Mouse (Mus musculus): ENCODE data around the gene Krtcap3.

Gene Krtcap3

GRCm38 (mm10) chr5:31252795-31253545, 1.5 kb downstream of the Krtcap3 start:
- DNase-seq (ENCODE audit: low spot score in 2 of 2), result no peak

GRCm38 (mm10) chr5:31253806-31254205, 2.3 kb downstream of the Krtcap3 start:
- no peak for DNase-seq (ENCODE audit: low spot score in 2 of 2)

GRCm38 (mm10) chr5:31254452-31254851, 3.0 kb downstream of the Krtcap3 start:
- no peak for DNase-seq (ENCODE audit: low spot score in 2 of 2)

- no peak for DNase-seq (ENCODE audit: low spot score in 2 of 2)
These were observed 3.4 kb downstream of the Krtcap3 start for GRCm38 (mm10) chr5:31254901-31255300.

- DNase-seq (ENCODE audit: low spot score in 2 of 2), result no peak
These were observed 3.9 kb downstream of the Krtcap3 start for GRCm38 (mm10) chr5:31255381-31255780.

GRCm38 (mm10) chr5:31255971-31256370, 4.5 kb downstream of the Krtcap3 start:
- DNase-seq (ENCODE audit: low spot score in 2 of 2), result no peak

- DNase-seq (ENCODE audit: low spot score in 2 of 2), result no peak
These were observed 6.1 kb downstream of the Krtcap3 start for GRCm38 (mm10) chr5:31257616-31258015.

- DNase-seq (ENCODE audit: low spot score in 2 of 2), result no peak
These were observed 14.6 kb downstream of the Krtcap3 start for GRCm38 (mm10) chr5:31266101-31266500.

- no peak for DNase-seq (ENCODE audit: low spot score in 2 of 2)
These were observed 16.2 kb downstream of the Krtcap3 start for GRCm38 (mm10) chr5:31267686-31268085.

GRCm38 (mm10) chr5:31273018-31273417, 21.5 kb downstream of the Krtcap3 start:
- DNase-seq (ENCODE audit: low spot score in 2 of 2), result no peak

GRCm38 (mm10) chr5:31279245-31279988, 27.9 kb downstream of the Krtcap3 start:
- DNase-seq (ENCODE audit: low spot score in 2 of 2), result no peak

- DNase-seq (ENCODE audit: low spot score in 2 of 2), result no peak
These were observed 36.7 kb downstream of the Krtcap3 start for GRCm38 (mm10) chr5:31288225-31288624.

- DNase-seq (ENCODE audit: low spot score in 2 of 2), result no peak
These were observed 37.2 kb downstream of the Krtcap3 start for GRCm38 (mm10) chr5:31288655-31289054.

- DNase-seq (ENCODE audit: low spot score in 2 of 2), result no peak
These were observed 38.2 kb downstream of the Krtcap3 start for GRCm38 (mm10) chr5:31289626-31290230.

- peak; percentile 91 to 95 for DNase-seq (ENCODE audit: low spot score in 2 of 2)
These were observed 39.2 kb downstream of the Krtcap3 start, which contains the start of gene Ift172 for GRCm38 (mm10) chr5:31290521-31291360. TSS of gene Ift172 (minus strand) at chr5:31291116.

- no peak for DNase-seq (ENCODE audit: low spot score in 2 of 2)
These were observed 39.8 kb downstream of the Krtcap3 start for GRCm38 (mm10) chr5:31291361-31291688.

- no peak for DNase-seq (ENCODE audit: low spot score in 2 of 2)
These were observed 43.6 kb downstream of the Krtcap3 start for GRCm38 (mm10) chr5:31294964-31295605.

GRCm38 (mm10) chr5:31295606-31296141, 44.2 kb downstream of the Krtcap3 start, which contains the start of gene Fndc4:
TSS of gene Fndc4 (minus strand) at chr5:31296080.
- DNase-seq (ENCODE audit: low spot score in 2 of 2), result peak in 1 of 2 experiments; percentile 48

GRCm38 (mm10) chr5:31297047-31297757, 45.7 kb downstream of the Krtcap3 start, which contains the start of gene Gckr:
TSS of gene Gckr (plus strand) at chr5:31297443.
- no peak for DNase-seq (ENCODE audit: low spot score in 2 of 2)

GRCm38 (mm10) chr5:31297981-31298380, 46.5 kb downstream of the Krtcap3 start:
- no peak for DNase-seq (ENCODE audit: low spot score in 2 of 2)

Measured in frontal cortex, postnatal 14 days (tissue).